Mouse (Mus musculus) liver, embryonic 15.5 days (tissue): Measurements from ENCODE around the gene Cdk6. TPM values are rescaled to one million over a fixed set of nuclear protein-coding genes. Genes with fewer than 3 reads are reported as not detected.

Experiments used
- ATAC-seq: fragments of 200-750 bp; cut with Nextera tagmentation; 2 replicates; pipeline ENCODE4 v1.8.0; 2017; ENCODE audit warnings: moderate number of reproducible peaks, mild to moderate bottlenecking, moderate library complexity; ENCODE audit not compliant: insufficient read depth
- H3K27ac ChIP-seq: fragments of 300-500 bp; sonication (generic); replicated peaks from 2 replicates; pipeline ENCODE4 v1.5.1; 2015; ENCODE audit warnings: mild to moderate bottlenecking, inconsistent platforms
- H3K27me3 ChIP-seq: fragments of 300-500 bp; sonication (generic); 2 replicates; pipeline ENCODE4 v1.6.1; 2015; ENCODE audit warnings: mild to moderate bottlenecking, inconsistent platforms
- H3K36me3 ChIP-seq: fragments of 300-500 bp; sonication (generic); replicated peaks from 2 replicates; pipeline ENCODE4 v1.6.1; 2015; ENCODE audit warnings: moderate library complexity, mild to moderate bottlenecking, inconsistent platforms
- H3K4me1 ChIP-seq: fragments of 300-500 bp; sonication (generic); replicated peaks from 2 replicates; pipeline ENCODE4 v1.6.1; 2015; ENCODE audit warnings: inconsistent platforms
- H3K4me2 ChIP-seq: fragments of 300-500 bp; sonication (generic); 2 replicates; pipeline ENCODE4 v1.6.1; 2015; ENCODE audit warnings: moderate library complexity, mild to moderate bottlenecking, inconsistent platforms
- H3K4me3 ChIP-seq: fragments of 300-500 bp; sonication (generic); replicated peaks from 2 replicates; pipeline ENCODE4 v1.5.1; 2015; ENCODE audit warnings: mild to moderate bottlenecking, inconsistent platforms
- H3K9ac ChIP-seq: fragments of 300-500 bp; sonication (generic); 2 replicates; pipeline ENCODE4 v1.6.1; 2015; ENCODE audit warnings: moderate library complexity, mild to moderate bottlenecking, inconsistent platforms
- H3K9me3 ChIP-seq: fragments of 300-500 bp; sonication (generic); replicated peaks from 2 replicates; pipeline ENCODE4 v1.6.1; 2016; ENCODE audit warnings: inconsistent platforms
- WGBS: fragments of 180-500 bp; shearing (Covaris S2); methylation state at CpG from one replicate; pipeline ENCODE4 v1.1.7; 2015; ENCODE audit warnings: mixed read lengths; ENCODE audit not compliant: insufficient replicate concordance; 5-methylcytosine and 5-hydroxymethylcytosine counted together
- polyA plus RNA-seq: library from polyadenylated mRNA; unstranded; fragments of >200 nt; fragmentation: Nextera tagmentation; extraction: Ambion mirVana; gene quantifications from 2 replicates; pipeline ENCODE4 v1.2.1, GENCODE M21; 2015

The Cdk6 gene
- polyA plus RNA-seq, 1 experiment from 2014 or later: 19.2 TPM

- Histone ChIP-seq H3K4me2 (no peak overlapping the region), H3K4me3 (no peak overlapping the region), H3K9me3 (no peaks in the 10 kb centered on the region), H3K36me3 (no peaks in the 10 kb centered on the region), H3K27me3 (no peaks in the 10 kb centered on the region), H3K27ac (peak overlapping the region; percentile 24; the same call in 1 of the 2 replicates), H3K9ac (no peak overlapping the region), H3K4me1 (peaks cover 77% of the 10 kb centered on the region)
- 61% methylated on average over 7 of the region's 7 CpGs for WGBS
- no peak for ATAC-seq
Measured at GRCm38 (mm10) chr5:3359914-3360313, 18.6 kb downstream of the Cdk6 start.

GRCm38 (mm10) chr5:3361252-3361651, 20.0 kb downstream of the Cdk6 start:
- Histone ChIP-seq H3K9ac (no peak overlapping the region), H3K27me3 (no peaks in the 10 kb centered on the region), H3K27ac (peak overlapping the region; percentile 63; the same call in 1 of the 2 replicates), H3K9me3 (no peaks in the 10 kb centered on the region), H3K4me2 (peak overlapping the region; percentile 21; the same call in 1 of the 2 replicates), H3K4me3 (no peak overlapping the region), H3K4me1 (peaks cover 70% of the 10 kb centered on the region), H3K36me3 (no peaks in the 10 kb centered on the region)
- WGBS: 65% methylated on average over 5 of the region's 5 CpGs
- no peak for ATAC-seq

GRCm38 (mm10) chr5:3362111-3362510, 20.8 kb downstream of the Cdk6 start:
- no peak overlapping the region for H3K4me3 ChIP-seq
- no peak for ATAC-seq
- H3K36me3 ChIP-seq: no peaks in the 10 kb centered on the region
- 21% methylated on average over 8 of the region's 8 CpGs for WGBS
- peak overlapping the region; percentile 28 for H3K4me2 ChIP-seq
- no peak overlapping the region for H3K9ac ChIP-seq
- H3K4me1 ChIP-seq: peaks cover 62% of the 10 kb centered on the region
- H3K27me3 ChIP-seq: no peaks in the 10 kb centered on the region
- H3K27ac ChIP-seq: no peak overlapping the region
- H3K9me3 ChIP-seq: no peaks in the 10 kb centered on the region

DNA sequence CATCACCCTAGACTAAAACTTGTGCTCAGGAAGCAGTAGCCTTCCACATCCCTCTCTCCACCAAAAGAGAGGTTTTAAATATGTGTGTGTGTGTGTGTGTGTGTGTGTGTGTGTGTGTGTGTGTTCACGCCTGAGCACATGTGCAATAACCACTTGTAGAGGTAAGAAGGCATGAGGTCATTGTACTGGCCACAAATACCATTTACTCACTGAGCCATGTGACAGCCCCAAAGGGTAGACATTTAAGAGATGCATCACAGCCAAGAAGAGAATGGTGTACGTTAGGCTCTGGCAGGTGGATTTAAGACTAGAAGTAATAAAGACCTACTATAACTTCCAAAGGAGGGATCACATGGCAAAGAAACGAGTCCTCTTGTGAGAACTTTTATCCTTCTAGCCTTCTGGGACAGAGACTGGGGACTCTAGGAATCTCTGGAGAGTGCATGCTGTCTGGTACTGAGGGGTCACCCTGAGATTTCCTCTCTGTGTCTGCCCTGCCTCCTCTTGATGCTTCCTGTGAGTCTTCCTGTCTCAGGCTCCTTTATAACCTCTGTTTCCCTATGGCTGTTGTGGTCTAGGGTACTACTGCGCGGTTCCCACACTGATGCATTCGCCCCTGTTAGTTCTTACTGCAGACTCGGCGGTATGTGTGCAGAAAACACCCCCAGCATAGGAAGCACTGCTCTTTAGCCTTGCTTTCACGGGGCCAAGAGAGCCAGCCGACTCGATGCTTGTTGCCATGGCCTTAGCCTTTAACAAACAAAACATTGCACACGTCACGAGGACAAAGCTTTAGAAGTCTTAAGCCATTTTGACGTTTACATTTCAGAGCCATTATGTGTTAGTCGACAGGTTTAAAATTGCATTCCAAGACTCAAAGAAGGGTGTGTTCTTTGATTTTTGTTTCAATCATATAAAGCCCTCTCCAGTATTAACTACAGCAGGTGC, 22.0 kb downstream of the Cdk6 start:
- no peak overlapping the region for H3K27ac ChIP-seq
- no peaks in the 10 kb centered on the region for H3K9me3 ChIP-seq
- no peak overlapping the region for H3K9ac ChIP-seq
- H3K4me1 ChIP-seq: peaks cover 55% of the 10 kb centered on the region
- ATAC-seq: 0 out of 2 replicates have a peak, but pooled peaks have one; percentile 21
- 52% methylated on average over 15 of the region's 15 CpGs for WGBS
- no peak overlapping the region for H3K4me2 ChIP-seq
- H3K36me3 ChIP-seq: no peaks in the 10 kb centered on the region
- no peak overlapping the region for H3K4me3 ChIP-seq
- H3K27me3 ChIP-seq: no peaks in the 10 kb centered on the region

- no peak overlapping the region for H3K27ac ChIP-seq
- no peaks in the 10 kb centered on the region for H3K36me3 ChIP-seq
- H3K9me3 ChIP-seq: no peaks in the 10 kb centered on the region
- ATAC-seq: no peak
- H3K9ac ChIP-seq: no peak overlapping the region
- no peaks in the 10 kb centered on the region for H3K27me3 ChIP-seq
- H3K4me2 ChIP-seq: no peak overlapping the region
- H3K4me3 ChIP-seq: no peak overlapping the region
- H3K4me1 ChIP-seq: peaks cover 33% of the 10 kb centered on the region
- whole genome bisulfite sequencing: 78% methylated on average over 4 of the region's 4 CpGs
Measured at GRCm38 (mm10) chr5:3367045-3367444, 25.8 kb downstream of the Cdk6 start.

GRCm38 (mm10) chr5:3369317-3369716, 28.0 kb downstream of the Cdk6 start:
- Histone ChIP-seq H3K4me2 (no peak overlapping the region), H3K4me3 (no peak overlapping the region), H3K27ac (no peak overlapping the region), H3K9me3 (no peaks in the 10 kb centered on the region), H3K4me1 (peaks cover 12% of the 10 kb centered on the region), H3K27me3 (no peaks in the 10 kb centered on the region), H3K36me3 (no peaks in the 10 kb centered on the region), H3K9ac (no peak overlapping the region)
- 45% methylated on average over 6 of the region's 6 CpGs for WGBS
- no peak for ATAC-seq

- H3K9ac ChIP-seq: no peak overlapping the region
- no peaks in the 10 kb centered on the region for H3K36me3 ChIP-seq
- H3K4me1 ChIP-seq: peaks cover 14% of the 10 kb centered on the region; the same call in 1 of the 2 replicates
- H3K9me3 ChIP-seq: no peaks in the 10 kb centered on the region
- ATAC-seq: no peak
- H3K4me3 ChIP-seq: no peak overlapping the region
- 40% methylated on average over 2 of the region's 2 CpGs for WGBS
- no peaks in the 10 kb centered on the region for H3K27me3 ChIP-seq
- H3K27ac ChIP-seq: no peak overlapping the region
- no peak overlapping the region for H3K4me2 ChIP-seq
Measured at GRCm38 (mm10) chr5:3371212-3371611, 29.9 kb downstream of the Cdk6 start.

DNA sequence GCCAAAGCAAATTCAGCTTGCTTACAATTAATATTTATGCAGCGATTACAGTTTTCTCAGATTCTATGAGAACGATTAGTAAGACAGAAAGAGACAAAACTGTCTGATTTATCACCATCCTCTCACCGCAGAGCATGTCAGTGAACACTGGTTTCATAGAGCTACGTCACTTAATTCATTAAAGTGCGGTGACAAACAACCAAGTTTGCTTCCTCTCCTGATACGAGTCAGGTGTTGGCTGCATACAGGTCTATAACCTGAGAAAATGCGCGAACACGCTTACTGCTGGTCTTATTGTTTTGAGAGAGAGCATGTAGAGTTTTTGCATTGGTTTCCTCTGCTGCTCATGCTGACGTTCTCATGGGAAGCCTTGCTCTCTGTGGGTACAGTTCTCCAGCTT, 31.9 kb downstream of the Cdk6 start:
- no peaks in the 10 kb centered on the region for H3K9me3 ChIP-seq
- WGBS: 73% methylated on average over 10 of the region's 10 CpGs

GRCm38 (mm10) chr5:3374763-3375162, 33.5 kb downstream of the Cdk6 start:
- Histone ChIP-seq H3K36me3 (no peaks in the 10 kb centered on the region), H3K27ac (no peak overlapping the region), H3K27me3 (no peaks in the 10 kb centered on the region), H3K4me2 (no peak overlapping the region), H3K9me3 (no peaks in the 10 kb centered on the region), H3K9ac (no peak overlapping the region), H3K4me3 (no peak overlapping the region), H3K4me1 (peaks cover 20% of the 10 kb centered on the region)
- no peak for ATAC-seq
- 73% methylated on average over 10 of the region's 10 CpGs for WGBS

More for the DNA sequence above, 31.9 kb downstream of the Cdk6 start:
- no peak for ATAC-seq
- Histone ChIP-seq H3K36me3 (no peaks in the 10 kb centered on the region), H3K4me3 (no peak overlapping the region), H3K9ac (no peak overlapping the region), H3K27me3 (no peaks in the 10 kb centered on the region), H3K27ac (no peak overlapping the region), H3K4me1 (peaks cover 14% of the 10 kb centered on the region; the same call in 1 of the 2 replicates), H3K4me2 (no peak overlapping the region)

- Histone ChIP-seq H3K27me3 (no peaks in the 10 kb centered on the region), H3K9ac (no peak overlapping the region), H3K9me3 (no peaks in the 10 kb centered on the region), H3K36me3 (no peaks in the 10 kb centered on the region), H3K4me1 (peaks cover 18% of the 10 kb centered on the region), H3K4me2 (no peak overlapping the region; the same call in 1 of the 2 replicates), H3K27ac (no peak overlapping the region), H3K4me3 (no peak overlapping the region)
- no peak for ATAC-seq
- WGBS: 74% methylated on average over 2 of the region's 2 CpGs
Measured at GRCm38 (mm10) chr5:3376167-3376566, 34.9 kb downstream of the Cdk6 start.

DNA sequence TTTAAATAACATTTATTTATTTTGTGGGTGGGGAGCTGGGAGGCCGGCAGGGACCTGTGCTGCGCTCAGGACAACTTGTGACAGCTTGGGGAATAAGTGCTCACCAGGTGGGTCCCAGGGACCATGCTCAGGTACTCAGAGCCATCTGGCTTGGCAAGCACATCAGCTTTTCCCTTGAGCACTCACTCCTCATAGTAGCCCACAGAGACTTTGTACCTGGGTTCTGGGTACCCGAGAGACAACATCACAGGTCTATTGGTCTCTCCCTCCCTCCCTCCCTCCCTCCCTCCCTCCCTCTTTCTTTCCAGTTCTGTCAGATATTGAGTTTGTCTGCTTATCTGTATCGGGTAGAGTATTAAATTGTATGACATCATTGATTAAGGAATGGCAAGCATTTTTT, 38.0 kb downstream of the Cdk6 start:
- Histone ChIP-seq H3K27me3 (no peaks in the 10 kb centered on the region), H3K4me1 (peaks cover 44% of the 10 kb centered on the region), H3K9ac (no peak overlapping the region), H3K9me3 (no peaks in the 10 kb centered on the region), H3K36me3 (no peaks in the 10 kb centered on the region), H3K27ac (no peak overlapping the region), H3K4me2 (no peak overlapping the region), H3K4me3 (no peak overlapping the region)
- no peak for ATAC-seq
- 46% methylated on average over 4 of the region's 4 CpGs for WGBS
